Mouse (Mus musculus): Measurements from ENCODE around the gene Pik3ca.

Pik3ca gene

DNA sequence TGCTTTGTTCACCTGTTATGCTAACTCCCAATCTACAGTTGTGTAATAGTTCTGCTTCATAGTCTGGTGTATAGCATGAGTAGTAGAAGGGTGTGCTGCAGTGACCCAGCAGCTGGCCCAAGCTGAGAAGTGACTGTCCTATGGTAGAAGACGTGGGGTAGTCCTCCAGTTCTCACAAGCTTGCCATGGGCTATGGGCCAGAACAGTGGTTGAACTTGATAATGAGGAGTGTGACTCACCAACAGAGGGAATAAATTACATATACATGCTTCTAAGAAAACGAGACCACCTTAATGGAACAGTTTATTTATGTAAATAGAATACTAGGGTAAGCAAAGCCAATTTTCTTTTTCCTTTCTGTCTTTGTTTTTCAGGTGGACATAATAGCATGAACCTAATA lies 32.9 kb downstream of the Pik3ca start:
- in situ Hi-C loops (cut with MboI; ENCODE audit: low pct_unique_long_range_greater_than_20kb in 1 of 2, low sequenced_read_pairs in 2 of 2, unreplicated experiment in 1 of 2) = no loop called here

DNA sequence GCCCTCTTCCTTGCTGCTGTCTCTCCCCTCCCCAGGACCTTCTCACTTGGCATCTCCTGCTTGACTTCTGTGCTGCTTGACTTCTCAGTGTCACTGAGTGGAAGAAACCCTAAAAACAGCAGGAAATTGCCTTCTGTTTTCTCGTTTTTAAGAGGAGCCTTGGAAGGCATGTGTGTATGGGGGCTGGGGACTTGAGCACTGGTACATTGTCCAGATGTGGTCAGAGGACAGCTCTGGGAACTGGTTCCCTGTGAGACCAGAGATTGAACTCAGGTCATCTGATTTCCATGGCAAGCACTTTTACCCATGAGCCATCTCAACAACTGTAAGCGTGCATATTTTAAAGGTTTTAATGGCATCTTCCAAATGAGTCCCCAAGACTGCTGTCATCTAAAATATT lies 36.5 kb downstream of the Pik3ca start:
- in situ Hi-C loops (cut with MboI; ENCODE audit: low pct_unique_long_range_greater_than_20kb in 1 of 2, low sequenced_read_pairs in 2 of 2, unreplicated experiment in 1 of 2) = no loop called here

DNA sequence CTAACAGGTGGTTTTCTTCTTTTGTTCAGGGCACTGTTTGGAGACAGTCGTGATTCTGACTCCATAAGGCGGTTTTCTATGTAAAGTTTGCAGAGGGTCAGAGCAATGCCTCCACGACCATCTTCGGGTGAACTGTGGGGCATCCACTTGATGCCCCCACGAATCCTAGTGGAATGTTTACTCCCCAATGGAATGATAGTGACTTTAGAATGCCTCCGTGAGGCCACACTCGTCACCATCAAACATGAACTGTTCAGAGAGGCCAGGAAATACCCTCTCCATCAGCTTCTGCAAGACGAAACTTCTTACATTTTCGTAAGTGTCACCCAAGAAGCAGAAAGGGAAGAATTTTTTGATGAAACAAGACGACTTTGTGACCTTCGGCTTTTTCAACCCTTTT lies 38.6 kb downstream of the Pik3ca start:
- in situ Hi-C loops (cut with MboI; ENCODE audit: low pct_unique_long_range_greater_than_20kb in 1 of 2, low sequenced_read_pairs in 2 of 2, unreplicated experiment in 1 of 2) = no loop called here

DNA sequence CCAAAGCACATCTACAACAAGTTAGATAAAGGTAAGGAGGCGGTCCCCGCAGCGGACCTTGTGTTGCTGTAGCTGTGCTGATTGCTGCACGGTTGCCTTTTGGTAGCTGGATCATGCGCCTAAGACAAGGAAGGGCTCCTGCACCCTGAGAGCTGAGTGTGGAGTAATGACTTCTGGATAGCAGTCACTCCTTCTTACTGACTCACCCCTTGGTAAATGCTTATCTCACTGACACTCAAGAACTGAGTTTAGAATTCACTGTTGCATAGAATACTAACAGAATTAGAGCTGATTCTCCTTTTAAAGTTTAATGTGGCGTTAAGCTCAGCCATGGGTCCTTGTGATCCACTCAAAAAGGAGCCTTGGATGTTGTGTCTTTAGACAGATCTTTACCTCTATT lies 39.8 kb downstream of the Pik3ca start:
- in situ Hi-C loops (cut with MboI; ENCODE audit: low pct_unique_long_range_greater_than_20kb in 1 of 2, low sequenced_read_pairs in 2 of 2, unreplicated experiment in 1 of 2) = no loop called here

DNA sequence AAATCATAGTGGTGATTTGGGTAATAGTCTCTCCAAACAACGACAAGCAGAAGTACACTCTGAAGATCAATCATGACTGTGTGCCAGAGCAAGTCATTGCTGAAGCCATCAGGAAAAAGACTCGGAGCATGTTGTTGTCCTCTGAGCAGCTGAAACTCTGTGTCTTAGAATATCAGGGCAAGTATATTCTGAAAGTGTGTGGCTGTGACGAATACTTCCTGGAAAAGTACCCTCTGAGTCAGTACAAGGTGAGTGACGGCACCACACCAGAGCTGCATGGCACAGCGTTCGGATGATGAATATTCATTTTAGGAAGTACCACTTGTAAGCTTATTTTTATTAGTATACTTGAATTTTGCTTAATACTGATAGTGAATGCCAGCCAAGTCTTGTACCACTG lies 40.3 kb downstream of the Pik3ca start:
- in situ Hi-C loops (cut with MboI; ENCODE audit: low pct_unique_long_range_greater_than_20kb in 1 of 2, low sequenced_read_pairs in 2 of 2, unreplicated experiment in 1 of 2) = no loop called here

DNA sequence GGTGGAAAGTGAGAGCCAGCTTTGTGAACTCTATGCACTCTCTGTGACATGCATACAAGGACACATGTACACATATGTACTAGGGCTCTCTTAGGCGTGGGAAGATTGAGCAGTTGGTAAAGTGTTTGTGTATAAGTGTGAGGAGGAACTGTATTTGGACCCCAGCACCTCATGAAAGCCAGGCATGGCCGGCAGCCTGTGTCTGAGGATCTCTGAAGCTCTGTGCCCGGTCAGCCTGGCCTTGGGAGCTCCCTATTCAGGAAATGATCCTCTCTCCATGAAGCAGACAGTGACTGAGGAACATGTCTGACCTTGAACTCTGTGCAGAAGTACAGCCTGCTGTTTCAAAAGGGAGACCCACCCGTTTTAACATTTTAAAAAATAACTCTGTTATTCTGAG lies 41.2 kb downstream of the Pik3ca start:
- in situ Hi-C loops (cut with MboI; ENCODE audit: low pct_unique_long_range_greater_than_20kb in 1 of 2, low sequenced_read_pairs in 2 of 2, unreplicated experiment in 1 of 2) = no loop called here

DNA sequence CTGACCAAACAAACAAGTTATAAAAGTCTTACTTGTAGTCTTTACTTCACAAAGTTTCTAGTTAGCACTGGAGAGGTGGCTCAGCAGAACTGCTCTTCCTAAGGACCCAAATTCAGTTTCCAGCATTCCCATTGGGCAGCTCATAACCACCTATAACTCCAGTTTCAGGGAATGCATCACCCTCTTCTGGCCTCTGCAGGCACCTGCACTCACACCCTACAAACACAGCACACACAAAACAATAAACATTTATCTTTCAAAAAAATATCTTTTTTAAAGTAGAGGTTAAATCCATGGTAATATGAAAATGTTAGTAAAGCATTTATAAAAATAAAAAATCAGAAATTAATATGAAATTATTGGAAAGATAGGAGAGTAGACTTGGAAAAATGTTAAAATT lies 44.2 kb downstream of the Pik3ca start:
- in situ Hi-C loops (cut with MboI; ENCODE audit: low pct_unique_long_range_greater_than_20kb in 1 of 2, low sequenced_read_pairs in 2 of 2, unreplicated experiment in 1 of 2) = no loop called here

DNA sequence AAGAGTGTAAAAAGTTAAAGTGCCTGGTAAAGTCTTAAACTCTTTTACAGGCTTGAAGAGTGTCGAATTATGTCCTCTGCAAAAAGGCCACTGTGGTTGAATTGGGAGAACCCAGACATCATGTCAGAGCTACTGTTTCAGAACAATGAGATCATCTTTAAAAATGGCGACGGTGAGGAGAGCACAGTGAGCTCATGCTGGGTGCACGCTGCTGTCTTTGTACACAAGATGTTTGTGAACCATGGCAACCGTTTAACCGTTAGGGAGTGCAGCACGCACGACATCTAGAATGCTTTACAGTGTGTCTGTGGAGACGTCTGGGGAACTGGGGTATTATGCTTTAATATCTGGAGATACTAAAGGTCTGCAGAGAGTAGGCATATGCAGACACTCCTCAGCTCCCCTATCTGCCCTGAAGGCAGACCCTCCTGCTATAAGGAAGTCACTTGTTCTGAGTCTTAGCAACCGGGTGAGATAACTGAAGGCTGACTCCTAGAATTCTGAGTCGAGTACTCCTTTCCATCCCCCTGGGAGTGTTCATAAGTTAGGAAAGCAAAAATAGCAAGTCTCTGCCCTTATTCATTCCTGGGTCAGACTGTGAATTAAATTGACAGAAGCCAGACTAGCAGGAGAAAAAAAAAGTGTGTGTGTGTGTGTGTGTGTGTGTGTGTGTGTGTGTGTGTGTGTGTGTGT lies 57.0 kb downstream of the Pik3ca start:
- in situ Hi-C loops (cut with MboI; ENCODE audit: low pct_unique_long_range_greater_than_20kb in 1 of 2, low sequenced_read_pairs in 2 of 2, unreplicated experiment in 1 of 2) = loop anchor here in 1 of 2 experiments (25.0 kb wide), 1 partner anchor 667 kb away; no protein-coding TSS in a partner anchor

DNA sequence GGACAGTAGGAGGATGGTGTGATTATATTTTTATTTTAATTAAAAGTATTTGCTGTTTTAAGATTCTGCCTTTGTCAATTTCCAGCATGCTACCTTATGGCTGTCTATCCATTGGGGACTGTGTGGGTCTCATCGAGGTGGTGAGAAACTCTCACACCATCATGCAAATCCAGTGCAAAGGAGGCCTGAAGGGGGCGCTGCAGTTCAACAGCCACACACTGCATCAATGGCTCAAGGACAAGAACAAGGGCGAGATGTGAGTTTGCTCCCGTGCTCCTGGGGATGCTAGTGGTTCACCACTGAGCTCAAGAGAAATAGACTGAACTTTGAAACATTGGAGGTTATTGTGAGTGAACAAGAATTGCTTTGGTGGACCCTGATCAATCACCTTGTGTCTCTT lies 62.3 kb downstream of the Pik3ca start:
- in situ Hi-C loops (cut with MboI; ENCODE audit: low pct_unique_long_range_greater_than_20kb in 1 of 2, low sequenced_read_pairs in 2 of 2, unreplicated experiment in 1 of 2) = loop anchor here in 1 of 2 experiments (25.0 kb wide), 1 partner anchor 672 kb away; no protein-coding TSS in a partner anchor

DNA sequence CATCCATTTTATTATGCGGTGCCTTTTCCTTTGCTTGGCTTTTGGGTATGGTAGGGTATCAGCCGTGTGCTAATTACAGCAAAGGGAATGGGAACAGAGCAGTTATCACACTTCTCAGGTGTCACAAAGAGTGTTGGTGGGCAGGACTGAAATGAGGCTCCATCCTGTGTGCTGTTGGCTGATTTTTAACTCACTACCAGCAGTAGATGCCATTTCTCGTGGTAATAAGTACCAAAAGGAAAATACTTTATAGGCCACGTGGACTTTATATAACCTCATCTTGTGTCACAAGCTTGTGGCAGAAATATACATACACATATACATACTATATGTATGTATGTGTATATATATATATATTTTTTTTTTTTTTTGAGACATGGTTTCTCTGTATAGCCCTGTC lies 69.8 kb downstream of the Pik3ca start:
- in situ Hi-C loops (cut with MboI; ENCODE audit: low pct_unique_long_range_greater_than_20kb in 1 of 2, low sequenced_read_pairs in 2 of 2, unreplicated experiment in 1 of 2) = loop anchor here in 1 of 2 experiments (25.0 kb wide), 1 partner anchor 680 kb away; no protein-coding TSS in a partner anchor

DNA sequence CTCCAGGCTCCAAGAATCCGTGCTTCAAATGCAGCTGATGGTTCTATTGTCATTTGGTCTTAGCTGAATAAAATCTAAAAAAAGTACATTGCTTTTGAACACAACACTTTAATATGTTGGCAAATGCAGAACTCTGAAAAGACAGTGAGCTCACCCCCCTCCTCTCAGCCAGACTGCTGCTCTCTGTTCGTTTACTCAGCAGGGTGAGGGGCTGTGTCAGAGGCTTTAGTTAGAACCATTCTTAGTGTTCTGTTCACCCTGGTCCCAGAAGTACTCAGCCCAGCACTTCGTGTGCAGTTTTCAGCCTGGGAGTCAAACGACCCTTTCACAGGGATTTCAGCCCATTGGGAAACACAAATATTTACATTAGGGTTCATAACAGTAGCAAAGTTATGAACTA lies 70.9 kb downstream of the Pik3ca start:
- in situ Hi-C loops (cut with MboI; ENCODE audit: low pct_unique_long_range_greater_than_20kb in 1 of 2, low sequenced_read_pairs in 2 of 2, unreplicated experiment in 1 of 2) = loop anchor here in 1 of 2 experiments (25.0 kb wide), 1 partner anchor 681 kb away; no protein-coding TSS in a partner anchor

DNA sequence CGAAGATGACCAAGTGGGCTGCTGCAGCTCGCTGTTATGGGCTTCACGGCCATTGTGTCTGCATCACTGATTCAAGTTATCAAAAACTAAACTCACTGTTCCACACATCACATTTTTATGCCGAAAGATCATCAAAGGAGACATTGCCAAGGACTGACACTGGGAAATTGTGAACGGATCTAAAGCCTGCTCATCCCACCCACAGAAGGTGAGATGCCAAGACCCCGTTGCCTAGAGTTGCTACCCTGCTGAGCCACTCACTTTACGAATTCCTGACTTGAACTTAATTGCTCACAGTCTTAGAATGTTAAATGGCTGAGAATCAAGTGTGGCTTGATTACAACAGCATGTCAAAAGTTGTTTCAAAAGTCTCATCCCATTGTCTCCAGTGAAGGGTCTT lies 73.0 kb downstream of the Pik3ca start:
- in situ Hi-C loops (cut with MboI; ENCODE audit: low pct_unique_long_range_greater_than_20kb in 1 of 2, low sequenced_read_pairs in 2 of 2, unreplicated experiment in 1 of 2) = loop anchor here in 1 of 2 experiments (25.0 kb wide), 1 partner anchor 683 kb away; no protein-coding TSS in a partner anchor

DNA sequence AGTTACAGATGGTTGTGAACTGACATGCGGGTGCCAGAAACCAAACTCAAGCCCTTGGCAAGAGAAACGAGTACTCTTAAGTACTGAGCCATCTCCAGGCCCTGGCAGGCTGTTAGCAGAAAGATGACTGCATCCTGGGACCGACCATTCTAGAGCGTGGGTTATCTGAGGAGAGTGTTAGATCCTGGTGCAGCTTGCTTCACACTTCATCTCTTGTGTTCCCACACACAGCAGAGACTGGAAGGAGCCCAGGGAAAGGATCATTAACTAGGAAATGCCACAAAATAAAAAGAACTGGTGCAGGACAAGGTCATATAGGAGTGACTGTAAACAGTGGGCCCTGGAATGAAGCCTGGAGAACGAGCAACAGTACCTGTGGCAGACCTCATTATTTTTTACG lies 73.6 kb downstream of the Pik3ca start:
- in situ Hi-C loops (cut with MboI; ENCODE audit: low pct_unique_long_range_greater_than_20kb in 1 of 2, low sequenced_read_pairs in 2 of 2, unreplicated experiment in 1 of 2) = loop anchor here in 1 of 2 experiments (25.0 kb wide), 1 partner anchor 684 kb away; no protein-coding TSS in a partner anchor

DNA sequence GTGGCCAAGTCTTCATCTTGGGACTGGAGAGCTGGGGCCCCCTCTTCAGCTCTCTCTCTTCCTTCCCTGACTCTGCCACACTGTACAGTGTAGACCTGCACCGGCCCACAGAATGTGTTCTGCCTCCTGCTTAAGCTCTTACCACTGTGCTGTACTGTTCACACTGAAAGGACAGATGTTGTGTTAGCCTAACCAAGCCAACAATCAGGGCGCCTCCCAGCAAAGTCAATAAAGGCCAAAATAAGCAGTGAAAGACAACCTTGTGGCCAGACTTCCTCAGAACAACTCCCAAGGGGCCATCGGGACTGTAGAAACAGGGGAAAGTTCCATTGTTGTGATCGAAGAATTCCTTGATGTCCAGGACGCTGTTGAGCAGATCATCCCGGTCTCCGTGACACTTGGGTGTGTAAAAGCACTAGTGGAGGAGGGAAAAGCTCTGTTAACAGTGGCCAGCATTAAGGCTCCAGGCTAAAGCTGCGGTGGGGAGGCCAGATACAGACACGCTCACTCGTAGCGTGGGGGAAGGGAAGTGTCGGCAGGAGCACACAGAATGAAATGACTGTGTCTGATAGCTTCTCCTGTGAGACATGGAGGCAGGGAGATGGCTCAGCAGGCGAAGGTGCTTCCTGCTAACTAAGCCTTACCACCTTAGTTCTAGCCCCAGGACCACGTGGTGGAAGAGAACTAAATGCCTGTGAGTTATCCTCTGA lies 74.9 kb downstream of the Pik3ca start:
- in situ Hi-C loops (cut with MboI; ENCODE audit: low pct_unique_long_range_greater_than_20kb in 1 of 2, low sequenced_read_pairs in 2 of 2, unreplicated experiment in 1 of 2) = loop anchor here in 1 of 2 experiments (25.0 kb wide), 1 partner anchor 685 kb away; no protein-coding TSS in a partner anchor

DNA sequence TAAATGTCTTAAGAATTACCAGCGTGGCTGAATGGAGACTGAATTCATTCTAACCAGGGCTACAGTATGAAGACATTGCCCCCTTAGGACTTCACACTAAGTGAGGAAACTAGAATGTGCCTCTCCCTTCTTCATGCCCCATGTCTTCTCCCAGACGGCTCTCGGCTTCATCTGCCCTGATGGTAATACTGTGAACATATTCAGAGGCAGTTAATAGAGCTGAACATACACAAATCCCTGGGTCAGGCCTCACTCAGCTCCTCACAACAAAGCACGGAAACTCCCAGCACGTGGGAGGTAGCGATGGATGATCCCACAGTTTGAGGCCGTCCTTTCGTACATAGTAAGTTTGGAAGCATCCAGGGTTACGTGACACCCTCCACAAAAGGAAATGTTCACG lies 75.7 kb downstream of the Pik3ca start:
- in situ Hi-C loops (cut with MboI; ENCODE audit: low pct_unique_long_range_greater_than_20kb in 1 of 2, low sequenced_read_pairs in 2 of 2, unreplicated experiment in 1 of 2) = loop anchor here in 1 of 2 experiments (25.0 kb wide), 1 partner anchor 686 kb away; no protein-coding TSS in a partner anchor

DNA sequence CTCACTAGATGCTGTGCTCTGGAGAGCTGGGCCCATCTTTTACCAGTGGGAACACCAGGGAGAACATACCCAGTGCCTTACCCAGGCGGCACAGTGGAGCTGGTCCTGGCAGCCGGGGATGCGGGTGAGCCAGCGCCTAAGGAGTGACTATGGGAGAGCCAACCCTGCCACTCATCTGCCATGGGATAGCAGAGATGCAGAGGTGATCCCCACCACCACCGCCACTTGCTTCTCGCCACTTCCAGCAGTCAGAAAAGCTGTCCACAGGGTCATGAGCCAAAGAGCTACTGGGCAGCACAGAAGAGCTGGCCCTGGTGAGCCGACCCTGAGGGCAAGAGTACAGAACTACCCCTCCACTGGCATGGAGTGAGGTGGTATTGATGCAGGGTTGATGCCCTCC lies 82.5 kb downstream of the Pik3ca start:
- in situ Hi-C loops (cut with MboI; ENCODE audit: low pct_unique_long_range_greater_than_20kb in 1 of 2, low sequenced_read_pairs in 2 of 2, unreplicated experiment in 1 of 2) = no loop called here

DNA sequence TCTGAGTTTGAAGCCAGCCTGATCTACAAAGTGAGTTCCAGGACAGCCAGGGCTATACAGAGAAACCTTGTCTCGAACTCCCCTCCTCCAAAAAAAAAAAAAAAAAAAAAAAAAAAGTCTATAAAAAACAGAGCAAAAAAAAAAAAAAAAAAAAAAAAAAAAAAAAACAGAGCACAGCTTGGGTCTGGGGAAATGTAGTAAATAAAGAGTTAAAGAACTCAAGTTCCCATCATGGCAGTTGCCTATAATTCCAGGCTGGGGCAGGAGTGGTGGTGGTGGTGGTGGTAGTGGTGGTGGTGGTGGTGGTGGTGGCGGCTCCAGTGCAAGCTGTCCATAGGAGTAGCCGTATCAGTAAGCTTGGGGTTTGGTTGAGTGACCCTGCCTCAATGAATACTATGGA lies 85.6 kb downstream of the Pik3ca start:
- in situ Hi-C loops (cut with MboI; ENCODE audit: low pct_unique_long_range_greater_than_20kb in 1 of 2, low sequenced_read_pairs in 2 of 2, unreplicated experiment in 1 of 2) = no loop called here

DNA sequence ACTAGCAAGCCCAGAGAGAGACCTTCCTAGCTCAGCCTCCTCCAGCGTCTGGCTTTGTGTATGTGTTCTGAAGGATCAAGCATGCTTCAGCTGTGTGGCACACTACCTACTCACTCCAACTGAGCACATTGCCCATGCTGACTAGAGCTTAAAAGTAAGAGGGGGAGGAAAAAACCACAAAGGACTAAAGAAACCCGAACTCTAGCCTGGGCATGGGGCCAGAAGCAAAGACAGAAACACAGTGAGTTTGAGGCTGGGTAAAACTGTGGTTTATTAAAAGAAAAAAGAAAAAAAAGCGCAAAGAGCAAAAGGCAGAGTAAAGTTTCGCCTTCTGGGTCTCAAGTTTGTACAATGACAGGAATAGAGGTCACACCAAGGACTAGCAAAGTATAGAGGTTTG lies 89.1 kb downstream of the Pik3ca start:
- in situ Hi-C loops (cut with MboI; ENCODE audit: low pct_unique_long_range_greater_than_20kb in 1 of 2, low sequenced_read_pairs in 2 of 2, unreplicated experiment in 1 of 2) = no loop called here

DNA sequence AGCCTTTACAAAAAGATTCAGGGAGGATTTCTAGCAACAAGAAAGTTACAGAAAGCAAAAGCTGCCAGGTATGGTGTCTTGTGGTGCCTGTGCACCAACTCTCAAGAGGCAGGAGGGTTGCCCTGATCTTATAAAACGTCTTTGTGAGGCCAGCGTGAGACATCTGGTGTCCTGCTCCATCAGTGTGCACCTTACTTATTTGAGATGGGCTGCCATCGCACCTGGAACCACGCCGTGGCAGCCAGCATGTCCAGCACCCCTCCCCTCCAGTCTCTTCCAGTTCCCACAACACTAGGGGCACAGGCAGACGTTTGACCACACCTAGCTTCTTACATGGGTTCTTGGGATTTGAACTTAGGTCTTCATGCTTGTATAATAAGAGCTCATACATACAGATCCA lies 90.7 kb downstream of the Pik3ca start:
- in situ Hi-C loops (cut with MboI; ENCODE audit: low pct_unique_long_range_greater_than_20kb in 1 of 2, low sequenced_read_pairs in 2 of 2, unreplicated experiment in 1 of 2) = no loop called here

Data from mouse embryonic stem cell (cell line).